23 mouse cellular contexts compared by ENCODE assay signal in genomic region chr9:101458306-101458946, GRCm38 (mm10).
DNase-seq lines count a peak whose midpoint lies in the region; ATAC-seq and TF ChIP-seq lines count a peak whose summit lies in the region.
"Had no signal": no experiment of that assay in that cellular context is flagged by ENCODE, and none has a peak within 500 bp of the region (broad histone marks: within the 10 kb centered on the region; RNA-seq: fewer than 3 reads in every experiment).

No protein-coding gene starts in this region.

- H3K27me3 ChIP-seq in forebrain, postnatal 0 days (ENCODE audit: insufficient read depth, low read length) = no peaks in the 10 kb centered on the region
- H3K27me3 ChIP-seq in forebrain, embryonic 12.5 days = no peaks in the 10 kb centered on the region
- H3K27me3 ChIP-seq in kidney, embryonic 16.5 days (ENCODE audit: insufficient read depth, low read length) = 0 out of 2 replicates have a peak, but pooled peaks cover 4% of the 10 kb centered on the region
- H3K27me3 ChIP-seq in midbrain, embryonic 15.5 days (replicated peaks) = no peaks in the 10 kb centered on the region
- H3K27me3 ChIP-seq in midbrain, embryonic 16.5 days (ENCODE audit: control insufficient read depth, insufficient read depth, low read depth, low read length) = no peaks in the 10 kb centered on the region
- H3K27me3 ChIP-seq: embryonic facial prominence, embryonic 15.5 days; heart, embryonic 13.5 days; liver, embryonic 13.5 days; midbrain, embryonic 12.5 days had no signal

- no peak overlapping the region for H3K9ac ChIP-seq in forebrain, postnatal 0 days
- H3K9ac ChIP-seq in forebrain, embryonic 12.5 days = no peak overlapping the region
- no peak overlapping the region for H3K9ac ChIP-seq in kidney, embryonic 16.5 days (replicated peaks; ENCODE audit: low read length)
- H3K9ac ChIP-seq in midbrain, embryonic 15.5 days = no peak overlapping the region
- H3K9ac ChIP-seq in midbrain, embryonic 16.5 days (ENCODE audit: low read depth, low read length) = no peak overlapping the region
- H3K9ac ChIP-seq: embryonic facial prominence, embryonic 15.5 days; heart, embryonic 13.5 days; liver, embryonic 13.5 days; midbrain, embryonic 12.5 days had no signal

- TF ChIP-seq CTCF in forebrain, postnatal 0 days (IDR thresholded peaks at IDR 0.05; ENCODE audit: low read depth) = no peak

- peaks cover 7% of the 10 kb centered on the region; the same call in 1 of the 2 replicates for H3K4me1 ChIP-seq in forebrain, postnatal 0 days (ENCODE audit: insufficient read depth)
- peaks cover 17% of the 10 kb centered on the region for H3K4me1 ChIP-seq in forebrain, embryonic 12.5 days
- H3K4me1 ChIP-seq in kidney, embryonic 16.5 days (ENCODE audit: insufficient read depth, low read length) = peaks cover 11% of the 10 kb centered on the region
- peaks cover 18% of the 10 kb centered on the region for H3K4me1 ChIP-seq in midbrain, embryonic 15.5 days
- peaks cover 9% of the 10 kb centered on the region for H3K4me1 ChIP-seq in midbrain, embryonic 16.5 days (ENCODE audit: control insufficient read depth, insufficient read depth, low read length)
- H3K4me1 ChIP-seq: embryonic facial prominence, embryonic 15.5 days; heart, embryonic 13.5 days; liver, embryonic 13.5 days had no signal

- peak; percentile 75 for DNase-seq in forebrain, postnatal 0 days
- DNase-seq in kidney, adult 11 months = no peak
- no peak for DNase-seq in heart, adult 11 months
- DNase-seq: adrenal gland, postnatal 25 days; cerebellum, adult 11 months; cerebellum, adult 9-11 months; gastrocnemius, postnatal 25 days; heart, adult 2 months; heart, postnatal 14 days; kidney, postnatal 25 days; liver, embryonic 13.5 days; lung, adult 2 months; lung, postnatal 14 days; retina, postnatal 1 day; right cerebral cortex, postnatal 25 days; spleen, adult 18-20 months had no signal

- no peaks in the 10 kb centered on the region for H3K9me3 ChIP-seq in forebrain, postnatal 0 days (ENCODE audit: low read length)
- H3K9me3 ChIP-seq in forebrain, embryonic 12.5 days = no peaks in the 10 kb centered on the region
- no peaks in the 10 kb centered on the region for H3K9me3 ChIP-seq in kidney, embryonic 16.5 days (ENCODE audit: low read length)
- no peaks in the 10 kb centered on the region for H3K9me3 ChIP-seq in midbrain, embryonic 15.5 days
- no peaks in the 10 kb centered on the region for H3K9me3 ChIP-seq in midbrain, embryonic 16.5 days (replicated peaks; ENCODE audit: control insufficient read depth, low read length, poor library complexity, severe bottlenecking)
- H3K9me3 ChIP-seq: embryonic facial prominence, embryonic 15.5 days; heart, embryonic 13.5 days; liver, embryonic 13.5 days; midbrain, embryonic 12.5 days had no signal

- H3K4me3 ChIP-seq in forebrain, postnatal 0 days (ENCODE audit: low read depth, low read length) = no peak overlapping the region
- no peak overlapping the region for H3K4me3 ChIP-seq in forebrain, embryonic 12.5 days (replicated peaks)
- H3K4me3 ChIP-seq in kidney, embryonic 16.5 days (ENCODE audit: low read length) = no peak overlapping the region
- no peak overlapping the region for H3K4me3 ChIP-seq in midbrain, embryonic 15.5 days
- no peak overlapping the region for H3K4me3 ChIP-seq in midbrain, embryonic 16.5 days (ENCODE audit: low read depth, low read length)
- H3K4me3 ChIP-seq: embryonic facial prominence, embryonic 15.5 days; heart, adult 2 months; heart, embryonic 13.5 days; liver, embryonic 13.5 days; midbrain, embryonic 12.5 days had no signal

- 61% methylated on average over 10 of the region's 10 CpGs for WGBS in forebrain, postnatal 0 days
- WGBS in forebrain, embryonic 12.5 days = 88% methylated on average over 10 of the region's 10 CpGs
- 33% methylated on average over 10 of the region's 10 CpGs for WGBS in kidney, embryonic 16.5 days
- 78% methylated on average over 10 of the region's 10 CpGs for WGBS in midbrain, embryonic 15.5 days
- WGBS in midbrain, embryonic 16.5 days = 79% methylated on average over 10 of the region's 10 CpGs

- no peak overlapping the region for H3K4me2 ChIP-seq in forebrain, postnatal 0 days (ENCODE audit: low read depth)
- no peak overlapping the region for H3K4me2 ChIP-seq in forebrain, embryonic 12.5 days
- H3K4me2 ChIP-seq in kidney, embryonic 16.5 days (replicated peaks; ENCODE audit: low read depth, low read length) = no peak overlapping the region
- H3K4me2 ChIP-seq in midbrain, embryonic 15.5 days = no peak overlapping the region
- no peak overlapping the region for H3K4me2 ChIP-seq in midbrain, embryonic 16.5 days (ENCODE audit: low read length)
- H3K4me2 ChIP-seq: embryonic facial prominence, embryonic 15.5 days; heart, embryonic 13.5 days; liver, embryonic 13.5 days; midbrain, embryonic 12.5 days had no signal

- H3K36me3 ChIP-seq in forebrain, postnatal 0 days (ENCODE audit: insufficient read depth) = no peaks in the 10 kb centered on the region
- no peaks in the 10 kb centered on the region for H3K36me3 ChIP-seq in forebrain, embryonic 12.5 days (replicated peaks)
- H3K36me3 ChIP-seq in kidney, embryonic 16.5 days (ENCODE audit: insufficient read depth, low read length) = no peaks in the 10 kb centered on the region
- H3K36me3 ChIP-seq in midbrain, embryonic 15.5 days (replicated peaks) = no peaks in the 10 kb centered on the region
- H3K36me3 ChIP-seq in midbrain, embryonic 16.5 days (ENCODE audit: control insufficient read depth, insufficient read depth, low read length) = no peaks in the 10 kb centered on the region
- H3K36me3 ChIP-seq: embryonic facial prominence, embryonic 15.5 days; heart, embryonic 13.5 days; liver, embryonic 13.5 days; midbrain, embryonic 12.5 days had no signal

- ATAC-seq in forebrain, postnatal 0 days = peak; percentile 88
- ATAC-seq in forebrain, embryonic 12.5 days (ENCODE audit: low FRiP score) = no peak
- peak; percentile 59 for ATAC-seq in kidney, embryonic 16.5 days (ENCODE audit: low FRiP score, low TSS enrichment)
- no peak for ATAC-seq in midbrain, embryonic 15.5 days (replicated peaks)
- ATAC-seq in midbrain, embryonic 16.5 days = no peak

- H3K27ac ChIP-seq in forebrain, postnatal 0 days (ENCODE audit: low read depth, low read length) = peak overlapping the region; percentile 45; the same call in 1 of the 2 replicates
- H3K27ac ChIP-seq in forebrain, embryonic 12.5 days = no peak overlapping the region
- H3K27ac ChIP-seq in kidney, embryonic 16.5 days (ENCODE audit: low read length) = no peak overlapping the region
- 0 out of 2 replicates have a peak overlapping the region, but pooled peaks have one; percentile 2 for H3K27ac ChIP-seq in midbrain, embryonic 15.5 days
- H3K27ac ChIP-seq in midbrain, embryonic 16.5 days (ENCODE audit: low read length) = no peak overlapping the region
- H3K27ac ChIP-seq: embryonic facial prominence, embryonic 15.5 days; heart, adult 2 months; heart, embryonic 13.5 days; liver, embryonic 13.5 days had no signal

Comparison
In these comparisons a context has a peak if more than half of its experiments do, and no peak if none do; other contexts are left out.
1. ATAC-seq: peak in forebrain, postnatal 0 days (single experiment) and kidney, embryonic 16.5 days (single experiment); none in forebrain, embryonic 12.5 days (single experiment), midbrain, embryonic 15.5 days (single experiment) and midbrain, embryonic 16.5 days (single experiment).
2. H3K27ac ChIP-seq: peak in forebrain, postnatal 0 days (single experiment) and midbrain, embryonic 15.5 days (single experiment); none in forebrain, embryonic 12.5 days (single experiment), kidney, embryonic 16.5 days (single experiment) and midbrain, embryonic 16.5 days (single experiment).